Mouse (Mus musculus): ENCODE measurements around the gene March4.

March4 gene

DNA sequence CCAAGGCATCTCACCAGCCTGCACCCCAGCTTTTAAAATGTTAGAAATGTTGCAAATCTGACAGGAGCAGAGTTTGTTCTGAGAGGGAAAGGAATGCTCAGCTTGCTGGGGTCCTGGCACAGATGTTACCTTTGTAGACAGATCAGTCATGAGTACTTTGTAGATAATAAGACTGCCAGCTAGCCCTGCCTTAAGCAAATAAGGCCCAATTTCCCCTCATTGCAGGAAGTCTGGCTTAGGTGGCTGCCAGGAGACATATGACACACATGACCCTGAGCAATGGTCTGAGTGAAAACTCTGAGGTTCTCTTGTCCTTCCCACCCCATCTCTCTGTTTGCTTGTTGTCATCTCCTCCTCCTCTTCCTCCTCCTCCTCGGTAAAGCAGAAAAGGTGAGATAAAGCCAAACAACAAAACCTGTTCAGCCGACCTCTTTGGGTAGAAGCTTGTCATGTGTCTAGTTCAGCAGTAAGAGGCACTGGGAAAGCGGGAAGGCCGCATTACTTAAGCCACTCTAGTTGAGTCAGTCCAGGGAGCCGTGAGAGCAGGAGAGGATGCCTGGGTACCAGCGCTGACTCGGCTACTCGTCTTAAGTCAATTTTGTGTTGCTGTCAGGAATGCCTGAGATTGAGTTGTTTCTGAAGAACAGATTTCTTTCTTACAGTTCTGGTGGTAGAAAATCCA, 136.9 kb downstream of the March4 start:
- DNase-seq (ENCODE audit: low read depth, low spot score): no peak

DNA sequence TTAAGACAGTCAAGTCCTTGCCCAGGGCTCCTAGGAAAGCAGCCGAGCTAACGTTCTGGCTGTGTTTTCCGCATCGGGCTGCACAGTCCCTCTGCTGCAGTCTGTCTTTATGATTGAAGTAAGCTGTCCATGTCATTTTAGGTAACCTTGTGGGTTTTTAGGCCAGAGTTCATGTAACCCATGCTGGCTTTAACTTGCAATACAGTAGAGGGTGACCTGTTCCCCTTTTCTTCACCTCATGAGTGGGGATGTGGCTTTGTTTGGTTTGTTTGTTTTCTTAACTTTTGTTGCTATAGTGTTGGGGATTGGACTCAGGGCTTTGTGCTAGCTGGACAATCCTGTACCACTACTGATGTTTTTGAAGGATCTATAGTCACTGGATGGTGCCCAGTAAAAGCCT, 146.3 kb downstream of the March4 start:
- no peak for DNase-seq (ENCODE audit: low read depth, low spot score)

DNA sequence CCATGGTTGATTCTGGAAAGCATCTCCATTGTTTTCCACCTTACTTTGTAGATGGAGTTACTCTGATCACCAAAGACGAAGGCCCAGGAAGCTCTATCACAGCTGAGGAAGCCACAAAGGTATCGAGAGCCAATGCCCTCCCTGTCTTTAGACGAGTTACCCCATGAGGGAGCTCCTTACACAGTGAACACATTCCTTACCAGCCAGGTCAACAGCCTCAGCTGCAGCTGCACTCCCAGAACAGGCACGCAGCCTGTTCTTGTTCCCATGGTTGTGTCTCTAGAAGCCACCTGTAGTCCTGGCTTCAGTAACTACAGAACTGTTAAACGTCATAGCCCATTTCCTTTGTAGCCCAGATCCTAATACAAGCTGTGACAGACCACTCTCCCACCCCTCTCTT, 153.1 kb downstream of the March4 start:
- no peak for DNase-seq (ENCODE audit: low read depth, low spot score)

DNA sequence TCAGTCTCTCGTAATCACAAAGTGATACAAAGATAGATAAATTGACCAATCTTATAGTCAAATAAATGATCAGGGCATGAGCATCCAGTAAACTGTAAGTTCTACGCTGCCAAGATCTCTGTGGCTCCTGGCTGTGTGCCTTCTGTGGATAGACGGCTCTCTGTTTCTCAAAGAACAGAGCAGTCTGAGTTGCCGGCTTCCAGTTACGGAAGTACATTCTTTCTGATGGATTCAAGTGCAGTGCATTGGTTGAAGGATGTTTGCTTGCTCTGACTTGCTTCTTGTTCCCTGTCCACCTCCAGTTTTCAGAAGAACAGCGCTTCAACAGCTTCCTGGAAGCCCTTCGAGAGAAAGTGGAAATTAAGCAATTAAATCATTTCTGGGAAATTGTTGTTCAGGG, 153.7 kb downstream of the March4 start:
- DNase-seq (ENCODE audit: low read depth, low spot score): no peak

DNA sequence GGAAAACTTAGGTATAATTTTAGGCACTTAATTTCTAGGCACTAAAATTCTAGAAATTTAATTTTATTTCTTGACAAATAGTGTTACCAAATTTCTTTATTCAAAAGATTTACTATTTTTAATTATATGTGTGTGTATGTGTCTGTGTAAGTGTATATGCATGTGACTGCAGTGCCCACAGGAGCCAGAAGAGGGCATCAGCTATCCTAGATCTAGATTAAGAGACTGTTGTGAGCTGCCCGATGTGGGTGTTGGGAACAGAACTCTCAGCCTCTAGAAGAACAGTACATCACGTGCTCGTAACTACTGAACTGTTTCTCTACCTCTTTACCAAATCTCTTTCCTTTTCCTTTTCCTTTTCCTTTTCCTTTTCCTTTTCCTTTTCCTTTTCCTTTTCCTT, 156.2 kb downstream of the March4 start:
- no peak for DNase-seq (ENCODE audit: low read depth, low spot score)

DNA sequence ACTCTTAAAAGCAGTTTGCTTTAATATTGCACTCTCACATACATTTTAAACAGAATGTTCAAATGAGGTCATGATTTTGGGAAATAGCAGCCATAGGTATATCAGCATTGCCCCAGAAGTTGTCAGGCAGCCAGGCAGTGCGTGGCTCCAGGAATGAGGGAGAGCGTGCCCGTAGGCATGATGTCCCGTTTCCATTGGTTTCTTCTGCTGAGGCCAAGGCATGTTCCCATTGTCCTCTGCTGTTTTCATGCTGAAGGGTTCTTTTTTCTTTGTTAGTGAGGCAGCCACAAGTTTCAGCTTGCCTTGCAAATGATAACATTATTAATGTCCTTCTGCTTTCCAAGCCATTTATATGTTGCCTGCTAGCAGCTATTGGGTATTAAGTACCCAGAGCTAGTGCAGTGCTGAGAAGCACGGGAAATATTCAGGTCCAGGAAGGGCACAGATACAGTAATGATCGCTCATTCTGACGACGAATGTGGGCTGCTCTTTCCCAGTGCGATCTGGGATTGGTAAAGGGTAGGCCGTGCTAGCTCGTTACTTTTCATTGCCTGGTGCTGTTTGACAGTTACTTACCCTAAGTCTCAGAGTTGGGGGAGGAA, 156.9 kb downstream of the March4 start:
- no peak for DNase-seq (ENCODE audit: low read depth, low spot score)

DNA sequence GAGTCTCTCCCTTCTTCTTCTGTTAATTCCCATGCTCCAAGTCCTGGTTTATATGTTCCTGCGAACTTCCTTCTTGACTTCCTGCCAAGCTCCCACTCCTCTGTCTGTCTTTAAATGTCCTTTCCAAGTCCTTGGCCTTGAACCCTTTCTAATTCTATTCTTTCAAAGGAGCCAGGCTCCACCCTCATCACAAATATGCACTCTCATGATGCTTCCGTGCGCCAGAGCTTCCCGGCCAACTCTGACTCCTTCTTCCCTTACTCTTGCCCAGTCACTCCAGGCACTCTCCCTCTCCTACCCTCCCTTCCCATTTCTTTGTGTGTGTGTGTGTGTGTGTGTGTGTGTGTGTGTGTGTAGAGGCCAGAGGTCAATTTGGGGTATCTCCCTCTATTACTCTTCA, 158.6 kb downstream of the March4 start:
- no peak for DNase-seq (ENCODE audit: low read depth, low spot score)
